Mouse (Mus musculus): ENCODE measurements at regions not wholly inside any gene's neighbourhood (a gene's known extent, or its start where the extent isn't known, plus 50 kb on each side); places are given as distances from the start of the nearest gene placed in this dataset.

GRCm38 (mm10) chr10:41018888-41019287, 53.2 kb downstream of the Gpr6 start:
- DNase-seq (ENCODE audit: low read depth) = no peak

- no peak for DNase-seq (ENCODE audit: low read depth)
These were observed 55.5 kb downstream of the Gpr6 start for GRCm38 (mm10) chr10:41016547-41016946.

DNA sequence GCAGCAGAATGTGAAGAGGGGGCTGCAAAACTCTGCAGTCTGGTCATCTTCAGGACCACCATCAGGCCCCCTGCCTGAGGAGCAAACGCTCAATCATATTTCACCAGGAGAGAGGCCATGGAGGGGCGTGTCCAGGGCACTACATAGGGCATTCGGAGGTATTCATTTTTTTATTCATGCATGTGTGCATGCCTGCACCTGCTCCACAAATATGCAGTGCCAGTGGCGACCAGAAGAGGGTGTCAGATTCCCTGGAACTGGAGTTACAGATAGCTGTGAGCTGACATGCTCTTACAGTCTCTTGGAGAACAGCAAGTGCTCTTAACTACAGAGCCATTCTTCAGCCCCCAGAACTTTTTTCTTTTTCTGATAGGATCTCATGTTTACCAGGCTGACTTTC, 56.4 kb downstream of the Gpr6 start:
- DNase-seq (ENCODE audit: low read depth) = no peak

- DNase-seq (ENCODE audit: low read depth) = no peak
These were observed 61.5 kb downstream of the Gpr6 start for GRCm38 (mm10) chr10:41010585-41010984.

GRCm38 (mm10) chr10:41007866-41008265, 64.2 kb downstream of the Gpr6 start:
- no peak for DNase-seq (ENCODE audit: low read depth)

DNA sequence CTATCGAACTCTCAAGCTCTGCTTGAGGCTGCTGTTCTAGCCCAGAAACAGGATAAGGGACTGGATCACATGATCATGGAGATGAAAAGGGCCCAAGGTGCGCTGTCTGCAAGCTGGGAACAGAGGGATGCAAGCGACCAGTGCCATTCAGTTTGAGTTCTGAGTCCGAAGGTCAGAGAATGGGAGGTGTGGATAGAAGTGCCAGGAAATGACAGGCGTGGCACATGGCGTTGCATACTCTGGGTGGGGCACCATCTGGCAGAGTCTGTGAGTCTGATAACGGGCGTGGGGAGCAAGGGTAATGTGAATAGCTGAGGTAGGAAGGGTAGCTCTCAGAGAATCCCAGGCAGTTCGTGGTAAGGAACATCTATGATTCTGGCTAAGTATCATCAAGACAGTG, 65.5 kb downstream of the Gpr6 start:
- DNase-seq (ENCODE audit: low read depth) = no peak

DNA sequence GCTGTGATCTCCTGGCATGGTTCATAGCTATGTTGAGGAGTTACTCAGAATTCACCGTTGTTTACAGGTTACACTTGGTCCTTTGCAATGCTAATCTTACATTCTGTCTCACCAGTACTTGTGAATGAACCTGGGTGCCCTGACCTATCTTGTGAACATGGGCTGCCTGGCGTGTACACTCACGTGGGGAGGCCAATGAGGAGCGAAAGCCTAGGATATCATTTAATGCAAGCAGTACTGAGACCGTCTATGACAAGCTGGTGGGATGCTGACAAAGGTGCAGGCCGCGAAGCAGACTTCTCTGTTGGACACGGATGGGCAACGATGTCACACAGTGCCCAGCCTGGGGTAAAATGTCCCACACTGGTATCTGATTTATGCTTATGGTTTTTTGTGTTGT, 66.3 kb downstream of the Gpr6 start:
- no peak for DNase-seq (ENCODE audit: low read depth)

DNA sequence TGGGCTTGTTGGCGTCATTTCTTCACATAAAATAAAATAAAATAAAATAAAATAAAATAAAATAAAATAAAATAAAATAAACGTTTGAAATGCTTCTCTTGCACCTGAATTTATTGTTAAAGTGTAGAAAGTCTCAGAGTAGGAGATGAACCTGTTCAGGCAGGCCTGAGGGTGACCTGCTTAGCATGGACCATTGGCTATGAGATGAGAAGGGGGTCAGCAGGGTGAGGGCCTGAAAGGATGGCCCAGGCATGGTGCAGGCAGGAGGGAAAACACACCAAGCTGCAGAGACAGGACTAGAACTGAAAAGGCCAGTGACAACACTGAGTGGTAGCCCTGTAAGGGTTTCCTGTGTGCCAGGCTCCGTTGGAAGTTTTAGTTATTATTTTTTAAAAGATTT, 67.3 kb downstream of the Gpr6 start:
- no peak for DNase-seq (ENCODE audit: low read depth)

GRCm38 (mm10) chr10:41004044-41004689, 67.9 kb downstream of the Gpr6 start:
- peak; percentile 43 for DNase-seq (ENCODE audit: low read depth)

DNA sequence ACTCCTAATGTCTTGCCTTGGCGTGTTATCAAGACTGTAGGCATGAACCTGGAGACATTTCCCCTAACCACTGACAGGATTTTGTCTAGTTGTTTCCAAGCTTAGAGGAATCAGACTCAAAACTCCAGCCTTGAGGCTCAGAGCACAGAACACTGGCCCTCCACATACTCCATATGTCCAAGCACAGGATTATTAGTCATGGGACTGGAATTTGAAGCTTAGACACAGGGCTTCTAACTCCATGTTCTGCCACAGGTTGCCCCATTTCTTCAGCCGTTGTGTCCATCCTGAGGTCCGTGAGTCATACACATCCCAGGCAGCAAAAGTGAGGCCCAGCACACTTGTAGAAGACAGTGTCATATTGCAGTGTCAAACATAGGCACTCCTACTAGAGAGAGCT, 68.9 kb downstream of the Gpr6 start:
- DNase-seq (ENCODE audit: low read depth) = no peak

GRCm38 (mm10) chr10:41000965-41001364, 71.1 kb downstream of the Gpr6 start:
- DNase-seq (ENCODE audit: low read depth) = no peak

DNA sequence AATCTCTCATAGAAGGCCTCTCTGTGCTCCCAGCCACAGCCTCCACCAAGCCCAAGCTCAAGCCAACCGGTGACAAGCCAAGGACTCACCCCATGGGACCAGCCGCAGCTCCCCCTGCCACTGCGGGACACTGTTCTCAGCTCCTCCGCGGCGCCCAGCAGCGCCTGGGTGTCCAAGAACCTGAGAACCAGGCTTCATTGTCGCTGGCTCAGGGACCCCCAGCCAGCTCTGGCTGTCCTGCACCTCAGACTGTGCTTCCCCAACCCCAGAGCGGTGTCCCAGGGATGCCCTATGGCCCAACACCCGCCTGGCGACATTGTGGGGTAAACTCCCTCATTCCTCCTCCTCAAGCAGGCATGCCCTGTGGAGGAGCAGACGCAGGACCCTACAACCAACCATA, 72.6 kb downstream of the Gpr6 start:
- DNase-seq (ENCODE audit: low read depth) = no peak

GRCm38 (mm10) chr10:40998799-40999198, 73.3 kb downstream of the Gpr6 start:
- DNase-seq (ENCODE audit: low read depth) = no peak

DNA sequence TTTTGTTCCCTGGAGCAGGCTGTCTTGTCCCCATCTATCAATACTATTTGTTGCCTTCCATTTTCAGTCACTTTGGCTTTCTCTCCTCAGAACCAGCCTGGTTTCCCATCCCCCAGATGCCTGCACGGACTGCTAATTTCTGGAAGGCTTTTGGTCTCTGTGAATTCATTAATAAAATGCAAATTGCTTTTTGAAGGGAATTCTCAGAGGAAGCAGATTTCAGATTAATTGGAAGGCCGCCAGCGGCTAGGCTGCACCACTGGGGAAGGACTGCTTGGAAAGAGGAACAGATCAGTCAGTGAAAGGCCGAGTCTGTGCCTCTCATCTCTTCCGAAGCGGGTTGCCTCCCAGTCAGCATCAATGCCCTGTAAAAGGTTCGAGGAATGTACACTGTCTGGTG, 73.8 kb downstream of the Gpr6 start:
- DNase-seq (ENCODE audit: low read depth) = no peak

GRCm38 (mm10) chr10:40997606-40998005, 74.5 kb downstream of the Gpr6 start:
- DNase-seq (ENCODE audit: low read depth) = no peak

Data from naive thymus-derived CD4-positive, alpha-beta T cell, adult 2 months (primary cell).